Mouse (Mus musculus) cerebellum, adult 2 months (tissue): ENCODE data around the gene Ccl7. TPM values are rescaled to one million over a fixed set of nuclear protein-coding genes. Genes with fewer than 3 reads are reported as not detected.
A peak's percentile ranks its signal among the peaks of the same experiment; 100 is the strongest.

Source experiments
- DNase-seq, 2 experiments: peaks; one replicate each; pipeline ENCODE4 v3.0.0; 2021
- H3K27ac ChIP-seq: fragments of 200-500 bp; 2 replicates; pipeline ENCODE4 v1.5.1; 2012; ENCODE audit warnings: low read length, control low read depth, inconsistent platforms; ENCODE audit not compliant: insufficient read depth
- H3K27me3 ChIP-seq: fragments of 200-500 bp; 2 replicates; pipeline ENCODE4 v1.6.1; 2012; ENCODE audit warnings: inconsistent platforms, mild to moderate bottlenecking, low read length, moderate library complexity; ENCODE audit not compliant: control insufficient read depth, insufficient read depth
- H3K4me1 ChIP-seq: fragments of 200-500 bp; 2 replicates; pipeline ENCODE4 v1.6.1; 2011; ENCODE audit warnings: low read length; ENCODE audit not compliant: control insufficient read depth, insufficient read depth
- H3K4me3 ChIP-seq: fragments of 200-500 bp; replicated peaks from 2 replicates; pipeline ENCODE3; 2011; ENCODE audit warnings: mild to moderate bottlenecking, low read depth, low read length, control low read depth; ENCODE audit not compliant: insufficient read depth
- CTCF ChIP-seq: fragments of 200-500 bp; IDR thresholded peaks from 2 replicates; pipeline ENCODE4 v1.5.1; 2011; ENCODE audit warnings: low read depth, mild to moderate bottlenecking, control low read depth, low read length, moderate library complexity, borderline replicate concordance; ENCODE audit not compliant: insufficient read depth
- POLR2A ChIP-seq: fragments of 200-500 bp; IDR thresholded peaks from 2 replicates; pipeline ENCODE4 v1.6.1; 2011; ENCODE audit warnings: low read length, control low read depth, borderline replicate concordance; ENCODE audit not compliant: insufficient read depth
- WGBS: fragments of 180-500 bp; shearing (Covaris S2); methylation state at CpG from one replicate; pipeline ENCODE4 v1.1.7; 2018; 5-methylcytosine and 5-hydroxymethylcytosine counted together
- polyA plus RNA-seq: library from polyadenylated mRNA; depleted of rRNA; stranded (reverse); fragments of >200 nt; gene quantifications from 2 replicates; pipeline ENCODE4 v1.2.3, GENCODE M21; 2012; rRNA removed

Ccl7 gene
- polyA plus RNA-seq, 1 experiment, result not detected

GRCm38 (mm10) chr11:82071076-82071475 is 25.6 kb downstream of the Ccl7 start:
- TF ChIP-seq POLR2A (no peak), CTCF (no peak)
- Histone ChIP-seq H3K27ac (no peak overlapping the region), H3K4me1 (no peaks in the 10 kb centered on the region), H3K27me3 (no peaks in the 10 kb centered on the region), H3K4me3 (no peak overlapping the region)
- peak in 1 of 2 experiments; percentile 4 for DNase-seq
- WGBS, result 34% methylated on average over 3 of the region's 3 CpGs

- Histone ChIP-seq H3K27me3 (no peaks in the 10 kb centered on the region), H3K4me1 (no peaks in the 10 kb centered on the region), H3K27ac (no peak overlapping the region), H3K4me3 (no peak overlapping the region)
- TF ChIP-seq POLR2A (no peak), CTCF (no peak)
- no peak for DNase-seq
- 94% methylated on average over 1 of the region's 1 CpGs for WGBS
Observed at GRCm38 (mm10) chr11:82072374-82072773, 26.9 kb downstream of the Ccl7 start.

- no peaks in the 10 kb centered on the region for H3K27me3 ChIP-seq
- 84% methylated on average over 3 of the region's 3 CpGs for WGBS
- DNase-seq, result no peak
- TF ChIP-seq POLR2A (no peak), CTCF (no peak)
- no peak overlapping the region for H3K27ac ChIP-seq
- H3K4me3 ChIP-seq, result no peak overlapping the region
- H3K4me1 ChIP-seq, result no peaks in the 10 kb centered on the region
Observed at GRCm38 (mm10) chr11:82072984-82073383, 27.5 kb downstream of the Ccl7 start.

GRCm38 (mm10) chr11:82073686-82074085 is 28.2 kb downstream of the Ccl7 start:
- no peak overlapping the region for H3K27ac ChIP-seq
- H3K4me3 ChIP-seq, result no peak overlapping the region
- H3K4me1 ChIP-seq, result no peaks in the 10 kb centered on the region
- 32% methylated on average over 3 of the region's 3 CpGs for WGBS
- DNase-seq, result no peak
- TF ChIP-seq POLR2A, result no peak
- TF ChIP-seq CTCF, result no peak
- no peaks in the 10 kb centered on the region for H3K27me3 ChIP-seq

GRCm38 (mm10) chr11:82077031-82077430 is 31.5 kb downstream of the Ccl7 start:
- WGBS, result 81% methylated on average over 3 of the region's 3 CpGs
- Histone ChIP-seq H3K27ac (no peak overlapping the region), H3K27me3 (no peaks in the 10 kb centered on the region), H3K4me3 (no peak overlapping the region), H3K4me1 (no peaks in the 10 kb centered on the region)
- DNase-seq, result no peak
- no peak for TF ChIP-seq POLR2A
- TF ChIP-seq CTCF, result no peak

- no peak for TF ChIP-seq POLR2A
- TF ChIP-seq CTCF, result no peak
- H3K27me3 ChIP-seq, result no peaks in the 10 kb centered on the region
- no peak overlapping the region for H3K27ac ChIP-seq
- H3K4me1 ChIP-seq, result no peaks in the 10 kb centered on the region
- no peak for DNase-seq
- H3K4me3 ChIP-seq, result no peak overlapping the region
Observed at GRCm38 (mm10) chr11:82078136-82078730, 32.7 kb downstream of the Ccl7 start.

GRCm38 (mm10) chr11:82080865-82081264 is 35.4 kb downstream of the Ccl7 start:
- Histone ChIP-seq H3K27ac (no peak overlapping the region), H3K4me1 (no peaks in the 10 kb centered on the region), H3K4me3 (no peak overlapping the region), H3K27me3 (no peaks in the 10 kb centered on the region)
- DNase-seq, result no peak
- WGBS, result 74% methylated on average over 3 of the region's 3 CpGs
- no peak for TF ChIP-seq CTCF
- no peak for TF ChIP-seq POLR2A

- Histone ChIP-seq H3K27me3 (no peaks in the 10 kb centered on the region), H3K27ac (no peak overlapping the region), H3K4me1 (no peaks in the 10 kb centered on the region), H3K4me3 (no peak overlapping the region)
- TF ChIP-seq POLR2A (no peak), CTCF (no peak)
- WGBS, result 93% methylated on average over 3 of the region's 3 CpGs
- DNase-seq, result no peak
Observed at GRCm38 (mm10) chr11:82084360-82084759, 38.8 kb downstream of the Ccl7 start.

Other genes with a start within 250 kb of the Ccl7 start
- not detected in 2 replicates for gene 5530401A14Rik, start 185.0 kb upstream of the Ccl7 start, polyA plus RNA-seq
- gene Asic2, start 77.3 kb upstream of the Ccl7 start, polyA plus RNA-seq, result 39.7 and 43.2 TPM in 2 replicates
- gene Ccl2, start 10.1 kb upstream of the Ccl7 start, polyA plus RNA-seq, result 0.19 TPM in 1 of 2 replicates, not detected in the other
- gene Gm17268, start 7.2 kb upstream of the Ccl7 start, polyA plus RNA-seq, result not detected in 2 replicates
- gene Ccl11, start 12.1 kb downstream of the Ccl7 start, polyA plus RNA-seq, result 0.33 and 0.44 TPM in 2 replicates
- gene Ccl12, start 56.1 kb downstream of the Ccl7 start, polyA plus RNA-seq, result 1.3 TPM in 2 replicates
- gene Ccl8, start 69.5 kb downstream of the Ccl7 start, polyA plus RNA-seq, result not detected in 2 replicates